Mouse (Mus musculus) lung, embryonic 14.5 days (tissue): Measurements from ENCODE around the gene Cavin3. TPM values are rescaled to one million over a fixed set of nuclear protein-coding genes. Genes with fewer than 3 reads are reported as not detected.

Experiments
- ATAC-seq: fragments of 200-750 bp; cut with Nextera tagmentation; 2 replicates; pipeline ENCODE4 v1.8.0; 2017; ENCODE audit warnings: mild to moderate bottlenecking, moderate TSS enrichment, moderate library complexity; ENCODE audit not compliant: insufficient read depth
- DNase-seq: peaks from one replicate; pipeline ENCODE4 v3.0.0-alpha.2; 2015
- H3K27ac ChIP-seq: fragments of 300-500 bp; sonication (generic); 2 replicates; pipeline ENCODE4 v1.5.1; 2014; ENCODE audit warnings: low read depth, mild to moderate bottlenecking, moderate library complexity
- H3K27me3 ChIP-seq: fragments of 300-500 bp; sonication (generic); 2 replicates; pipeline ENCODE4 v1.6.1; 2014; ENCODE audit warnings: low read length, control low read depth; ENCODE audit not compliant: insufficient read depth
- H3K36me3 ChIP-seq: fragments of 300-500 bp; sonication (generic); 2 replicates; pipeline ENCODE4 v1.6.1; 2014; ENCODE audit warnings: control low read depth; ENCODE audit not compliant: insufficient read depth
- H3K4me1 ChIP-seq: fragments of 300-500 bp; sonication (generic); 2 replicates; pipeline ENCODE4 v1.6.1; 2014; ENCODE audit warnings: antibody characterized with exemption, control low read depth; ENCODE audit not compliant: insufficient read depth
- H3K4me2 ChIP-seq: fragments of 300-500 bp; sonication (generic); 2 replicates; pipeline ENCODE4 v1.6.1; 2014; ENCODE audit warnings: mild to moderate bottlenecking
- H3K4me3 ChIP-seq: fragments of 300-500 bp; sonication (generic); 2 replicates; pipeline ENCODE4 v1.5.1; 2014; ENCODE audit warnings: low read depth, low read length
- H3K9ac ChIP-seq: fragments of 300-500 bp; sonication (generic); 2 replicates; pipeline ENCODE4 v1.6.1; 2014
- H3K9me3 ChIP-seq: fragments of 300-500 bp; sonication (generic); 2 replicates; pipeline ENCODE4 v1.6.1; 2016; ENCODE audit warnings: low read depth, low read length, control low read depth
- CTCF ChIP-seq: IDR thresholded peaks from 2 replicates; pipeline ENCODE4 v1.5.1; 2016; ENCODE audit warnings: antibody characterized with exemption, low read depth
- WGBS: fragments of 180-500 bp; shearing (Covaris S2); extraction: QIAGEN DNeasy Blood & Tissue Kit; methylation state at CpG from one replicate; pipeline ENCODE4 v1.1.7; 2014; 5-methylcytosine and 5-hydroxymethylcytosine counted together
- polyA plus RNA-seq: library from polyadenylated mRNA; unstranded; fragments of >200 nt; fragmentation: Nextera tagmentation; extraction: Ambion mirVana; gene quantifications from 2 replicates; pipeline ENCODE4 v1.2.1, GENCODE M21; 2014

Gene Cavin3
- polyA plus RNA-seq, 1 experiment from 2014 or later, result 96.1 TPM

DNA sequence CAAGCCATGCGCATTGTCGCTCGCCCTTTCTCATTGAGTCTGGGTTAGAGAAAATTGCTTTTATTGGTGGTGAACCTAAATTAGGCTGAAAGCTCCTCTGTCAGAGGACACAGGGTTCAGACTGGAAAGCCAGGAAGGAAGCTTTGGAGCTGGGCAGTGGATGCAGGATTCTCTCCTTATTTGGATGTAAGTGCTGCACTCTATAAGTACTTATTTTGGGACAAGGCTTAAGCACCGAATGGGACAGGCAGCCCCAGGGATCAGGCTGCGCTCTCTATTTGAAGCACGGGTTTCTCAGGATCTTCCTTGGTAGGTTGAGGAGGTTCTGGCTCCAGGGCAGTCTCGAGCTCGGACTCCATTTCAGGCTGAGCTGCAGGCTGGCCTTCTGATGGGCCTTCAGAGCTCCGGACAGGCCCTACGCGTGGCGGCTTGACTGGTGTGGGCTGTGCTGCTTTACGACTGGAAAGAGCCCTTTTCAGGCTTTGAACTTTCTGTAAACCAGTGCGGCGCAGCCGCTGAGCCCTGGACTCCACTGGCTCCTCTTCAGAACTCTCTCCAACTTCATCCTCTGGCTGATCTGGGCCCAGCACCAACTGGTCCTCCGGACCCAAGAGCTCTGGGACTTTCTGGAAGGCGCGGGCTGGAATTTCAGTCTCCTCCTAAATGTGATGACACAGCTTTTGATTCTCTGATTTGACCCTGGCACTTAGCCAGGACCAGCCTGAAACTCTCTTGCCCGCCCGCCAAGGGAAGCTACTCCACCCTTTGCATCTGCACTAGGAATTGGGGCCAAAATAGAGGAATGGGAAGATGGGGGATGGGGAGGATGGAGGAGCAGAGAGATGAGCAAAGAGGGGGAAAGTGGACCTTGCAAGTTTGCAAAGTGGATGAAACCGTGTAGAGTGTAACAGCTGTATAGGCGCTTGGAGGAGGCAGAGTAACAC, 1.3 kb downstream of the Cavin3 start:
- ATAC-seq, result peak; percentile 11
- WGBS, result 55% methylated on average over 23 of the region's 23 CpGs
- Histone ChIP-seq H3K4me3 (peak overlapping the region; percentile 55), H3K4me1 (peaks cover 14% of the 10 kb centered on the region; the same call in 1 of the 2 replicates), H3K4me2 (peak overlapping the region; percentile 86), H3K9ac (peak overlapping the region; percentile 81), H3K27ac (peak overlapping the region; percentile 82), H3K27me3 (no peaks in the 10 kb centered on the region), H3K9me3 (no peaks in the 10 kb centered on the region), H3K36me3 (no peaks in the 10 kb centered on the region)
- no peak for TF ChIP-seq CTCF
- DNase-seq, result peak; percentile 79

DNA sequence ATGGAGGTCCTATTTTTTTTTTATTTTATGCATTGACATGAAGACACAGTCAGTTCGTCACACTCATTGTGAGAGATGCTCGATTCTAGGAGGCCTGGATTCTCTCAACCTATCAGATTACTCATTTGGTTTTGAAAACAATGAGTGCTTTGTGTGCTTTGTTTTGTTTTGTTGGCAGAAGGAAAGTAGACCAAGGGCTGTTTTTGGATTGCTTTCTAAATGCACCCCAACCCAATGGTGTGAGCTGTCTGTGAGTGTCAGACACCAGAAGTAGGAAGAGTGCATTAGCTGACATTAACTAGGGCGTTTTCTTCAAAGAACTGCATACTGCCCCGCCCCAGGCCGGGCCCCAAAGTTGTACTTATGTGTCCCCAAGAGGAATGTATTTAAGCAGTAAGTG, 2.0 kb downstream of the Cavin3 start:
- no peak for TF ChIP-seq CTCF
- ATAC-seq (no peak), DNase-seq (no peak)
- H3K9me3 ChIP-seq, result no peaks in the 10 kb centered on the region
- H3K27ac ChIP-seq, result no peak overlapping the region
- no peaks in the 10 kb centered on the region for H3K27me3 ChIP-seq
- peak overlapping the region; percentile 86 for H3K4me2 ChIP-seq
- 69% methylated on average over 5 of the region's 5 CpGs for WGBS
- H3K4me3 ChIP-seq, result no peak overlapping the region
- no peak overlapping the region for H3K9ac ChIP-seq
- no peaks in the 10 kb centered on the region for H3K36me3 ChIP-seq
- H3K4me1 ChIP-seq, result peaks cover 14% of the 10 kb centered on the region; the same call in 1 of the 2 replicates

DNA sequence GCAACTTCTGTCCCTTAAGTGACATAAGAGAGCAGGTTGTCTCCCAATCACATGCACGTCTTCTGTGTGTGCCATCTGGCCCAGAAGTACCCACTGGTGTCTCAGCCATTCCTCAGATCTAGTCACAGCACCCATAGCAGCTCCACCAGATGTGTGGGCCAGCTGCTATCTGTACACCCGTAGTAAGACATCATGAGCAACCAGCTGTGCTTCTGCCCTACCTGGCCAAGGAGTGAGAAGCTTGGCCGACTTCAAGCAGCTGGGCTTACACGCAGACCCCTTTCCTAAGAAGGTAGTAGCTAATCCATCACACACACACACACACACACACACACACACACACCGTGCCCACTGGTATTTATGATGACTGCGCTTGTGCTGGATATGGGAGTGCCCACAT, 2.9 kb downstream of the Cavin3 start:
- Histone ChIP-seq H3K4me1 (peaks cover 14% of the 10 kb centered on the region; the same call in 1 of the 2 replicates), H3K4me3 (no peak overlapping the region), H3K4me2 (no peak overlapping the region), H3K9me3 (no peaks in the 10 kb centered on the region), H3K27ac (no peak overlapping the region), H3K9ac (no peak overlapping the region), H3K27me3 (no peaks in the 10 kb centered on the region), H3K36me3 (no peaks in the 10 kb centered on the region)
- WGBS, result 84% methylated on average over 6 of the region's 6 CpGs
- ATAC-seq (no peak), DNase-seq (no peak)
- TF ChIP-seq CTCF, result no peak

DNA sequence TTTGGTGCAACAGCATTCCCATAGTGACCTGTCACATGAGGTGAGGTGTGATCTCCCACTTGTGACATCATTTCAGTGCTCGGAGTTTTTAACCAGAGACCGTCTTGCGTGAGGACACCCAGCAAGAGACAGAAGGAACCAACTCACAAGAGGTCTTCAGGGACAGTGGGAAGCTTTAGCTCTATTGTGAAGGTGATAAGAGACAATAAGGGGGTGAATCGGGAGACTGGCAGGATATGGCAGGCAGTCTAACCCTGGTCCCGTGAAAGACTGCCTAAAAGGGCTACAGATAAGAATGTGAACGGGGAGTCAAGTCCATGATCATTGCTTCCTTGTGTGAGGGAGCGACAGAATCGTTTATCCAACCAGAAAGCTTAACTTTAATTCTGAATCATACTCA, 3.8 kb downstream of the Cavin3 start:
- no peak overlapping the region for H3K27ac ChIP-seq
- TF ChIP-seq CTCF, result no peak
- 74% methylated on average over 8 of the region's 8 CpGs for WGBS

DNA sequence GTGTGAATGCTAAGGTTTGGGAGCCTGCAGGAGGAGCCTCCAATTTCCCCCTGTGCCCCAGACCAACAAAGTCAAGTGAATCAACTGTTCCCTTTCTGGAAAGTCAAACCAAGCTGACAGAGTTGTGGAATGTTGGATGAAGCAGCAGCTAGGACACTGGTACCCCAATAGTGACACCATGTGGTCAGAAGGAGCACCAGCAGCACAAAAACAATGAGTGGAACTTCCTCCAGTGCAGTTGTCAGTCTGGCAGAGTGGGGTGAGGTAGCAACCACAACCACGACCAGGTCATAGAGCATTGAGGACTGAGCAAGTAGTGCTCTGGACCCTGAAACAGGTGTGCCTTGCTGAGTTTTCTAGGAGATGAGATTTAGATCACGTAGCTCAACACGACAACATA, 4.3 kb downstream of the Cavin3 start:
- ATAC-seq, result 0 out of 2 replicates have a peak, but pooled peaks have one; percentile 3
- H3K27me3 ChIP-seq, result no peaks in the 10 kb centered on the region
- no peak overlapping the region for H3K27ac ChIP-seq
- no peaks in the 10 kb centered on the region for H3K9me3 ChIP-seq
- H3K4me1 ChIP-seq, result peaks cover 14% of the 10 kb centered on the region; the same call in 1 of the 2 replicates
- TF ChIP-seq CTCF, result peak; percentile 92
- DNase-seq, result peak; percentile 86
- H3K36me3 ChIP-seq, result no peaks in the 10 kb centered on the region
- H3K9ac ChIP-seq, result no peak overlapping the region
- H3K4me3 ChIP-seq, result no peak overlapping the region
- H3K4me2 ChIP-seq, result no peak overlapping the region
- WGBS, result 60% methylated on average over 3 of the region's 3 CpGs

More for the DNA sequence above, 3.8 kb downstream of the Cavin3 start:
- Histone ChIP-seq H3K4me1 (peaks cover 14% of the 10 kb centered on the region; the same call in 1 of the 2 replicates), H3K4me3 (no peak overlapping the region), H3K9ac (no peak overlapping the region), H3K27me3 (no peaks in the 10 kb centered on the region), H3K36me3 (no peaks in the 10 kb centered on the region), H3K9me3 (no peaks in the 10 kb centered on the region), H3K4me2 (no peak overlapping the region)
- DNase-seq (no peak), ATAC-seq (no peak)

DNA sequence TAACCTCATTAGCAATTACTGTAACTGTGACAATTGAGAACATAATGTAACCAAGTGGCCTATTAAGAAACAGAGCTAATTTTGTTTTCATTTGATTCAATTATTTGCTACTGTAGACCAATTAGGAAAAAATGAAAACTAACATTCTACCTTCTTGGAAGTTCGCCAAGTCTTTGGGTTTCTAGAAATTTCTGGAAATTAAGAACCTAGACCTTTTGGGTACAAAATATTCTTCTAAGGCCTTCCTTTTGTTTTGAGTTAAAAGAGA, 4.7 kb downstream of the Cavin3 start:
- H3K9ac ChIP-seq, result no peak overlapping the region
- H3K9me3 ChIP-seq, result no peaks in the 10 kb centered on the region
- H3K4me3 ChIP-seq, result no peak overlapping the region
- H3K27ac ChIP-seq, result no peak overlapping the region
- no peak overlapping the region for H3K4me2 ChIP-seq
- no peaks in the 10 kb centered on the region for H3K27me3 ChIP-seq
- H3K4me1 ChIP-seq, result peaks cover 14% of the 10 kb centered on the region; the same call in 1 of the 2 replicates
- DNase-seq (no peak), ATAC-seq (no peak)
- H3K36me3 ChIP-seq, result no peaks in the 10 kb centered on the region
- 87% methylated on average over 1 of the region's 1 CpGs for WGBS
- TF ChIP-seq CTCF, result no peak

DNA sequence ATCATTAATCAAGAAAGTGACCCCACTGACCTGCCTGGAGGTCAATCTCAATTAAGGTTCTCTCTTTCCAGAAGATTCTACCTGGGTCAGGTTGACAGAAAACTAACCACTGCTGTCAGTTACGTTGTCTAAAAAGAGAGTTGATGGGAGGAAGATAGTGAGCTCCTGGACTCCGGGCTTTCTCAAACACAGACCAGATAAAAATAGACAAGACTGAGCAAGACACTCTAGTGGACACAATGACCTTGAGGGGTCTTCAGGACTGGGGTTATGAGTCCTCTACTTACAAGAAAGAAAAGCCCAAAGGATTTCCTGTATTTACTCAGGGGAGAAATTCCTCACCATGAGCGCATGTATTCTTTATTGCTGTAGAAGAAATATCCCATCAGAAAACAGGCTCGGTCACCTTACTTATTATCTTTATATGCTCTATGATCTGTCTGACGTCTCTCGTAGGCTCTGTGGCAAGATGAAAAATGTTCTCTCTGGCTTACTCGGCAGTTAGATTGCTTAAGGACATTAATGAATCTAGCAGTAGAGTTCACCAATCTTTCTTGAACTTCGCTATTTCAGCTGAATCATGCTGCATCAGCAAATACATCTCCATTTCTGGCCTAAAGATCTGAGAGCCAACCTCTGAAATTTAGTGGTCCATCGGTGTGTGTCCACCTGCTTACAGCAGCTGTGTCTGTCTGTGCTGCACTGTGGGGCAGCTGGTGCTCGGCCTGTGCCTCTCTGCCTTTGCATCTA, 5.2 kb downstream of the Cavin3 start:
- no peak for DNase-seq
- Histone ChIP-seq H3K4me1 (peaks cover 13% of the 10 kb centered on the region; the same call in 1 of the 2 replicates), H3K9me3 (no peaks in the 10 kb centered on the region), H3K27me3 (no peaks in the 10 kb centered on the region), H3K4me2 (no peak overlapping the region), H3K36me3 (no peaks in the 10 kb centered on the region), H3K27ac (no peak overlapping the region), H3K4me3 (no peak overlapping the region), H3K9ac (no peak overlapping the region)
- 63% methylated on average over 10 of the region's 10 CpGs for WGBS
- no peak for TF ChIP-seq CTCF
- ATAC-seq, result no peak
